Mouse (Mus musculus) embryonic facial prominence, embryonic 15.5 days (tissue): ENCODE measurements at regions not wholly inside any gene's neighbourhood (a gene's known extent, or its start where the extent isn't known, plus 50 kb on each side); places are given as distances from the start of the nearest gene placed in this dataset.
A peak's percentile ranks its signal among the peaks of the same experiment; 100 is the strongest.

Source experiments
- ATAC-seq: fragments of 200-750 bp; cut with Nextera tagmentation; 2 replicates; pipeline ENCODE4 v1.8.0; 2017; ENCODE audit warnings: low read depth, moderate TSS enrichment; ENCODE audit not compliant: insufficient number of reproducible peaks, low FRiP score, low TSS enrichment
- H3K27ac ChIP-seq: fragments of 300-500 bp; sonication (generic); replicated peaks from 2 replicates; pipeline ENCODE4 v1.5.1; 2015; ENCODE audit warnings: mild to moderate bottlenecking, inconsistent platforms
- H3K27me3 ChIP-seq: fragments of 300-500 bp; sonication (generic); 2 replicates; pipeline ENCODE4 v1.6.1; 2015; ENCODE audit warnings: inconsistent platforms
- H3K36me3 ChIP-seq: fragments of 300-500 bp; sonication (generic); 2 replicates; pipeline ENCODE4 v1.6.1; 2015; ENCODE audit warnings: mild to moderate bottlenecking, inconsistent platforms
- H3K4me1 ChIP-seq: fragments of 300-500 bp; sonication (generic); 2 replicates; pipeline ENCODE4 v1.6.1; 2015; ENCODE audit warnings: inconsistent platforms
- H3K4me2 ChIP-seq: fragments of 300-500 bp; sonication (generic); replicated peaks from 2 replicates; pipeline ENCODE4 v1.6.1; 2015; ENCODE audit warnings: mild to moderate bottlenecking, inconsistent platforms
- H3K4me3 ChIP-seq: fragments of 300-500 bp; sonication (generic); replicated peaks from 2 replicates; pipeline ENCODE4 v1.5.1; 2015; ENCODE audit warnings: mild to moderate bottlenecking, inconsistent platforms
- H3K9ac ChIP-seq: fragments of 300-500 bp; sonication (generic); 2 replicates; pipeline ENCODE4 v1.6.1; 2015; ENCODE audit warnings: inconsistent platforms
- H3K9me3 ChIP-seq: fragments of 300-500 bp; sonication (generic); replicated peaks from 2 replicates; pipeline ENCODE4 v1.6.1; 2016; ENCODE audit warnings: inconsistent platforms
- WGBS: fragments of 180-500 bp; shearing (Covaris S2); methylation state at CpG from one replicate; pipeline ENCODE4 v1.1.7; 2015; 5-methylcytosine and 5-hydroxymethylcytosine counted together

DNA sequence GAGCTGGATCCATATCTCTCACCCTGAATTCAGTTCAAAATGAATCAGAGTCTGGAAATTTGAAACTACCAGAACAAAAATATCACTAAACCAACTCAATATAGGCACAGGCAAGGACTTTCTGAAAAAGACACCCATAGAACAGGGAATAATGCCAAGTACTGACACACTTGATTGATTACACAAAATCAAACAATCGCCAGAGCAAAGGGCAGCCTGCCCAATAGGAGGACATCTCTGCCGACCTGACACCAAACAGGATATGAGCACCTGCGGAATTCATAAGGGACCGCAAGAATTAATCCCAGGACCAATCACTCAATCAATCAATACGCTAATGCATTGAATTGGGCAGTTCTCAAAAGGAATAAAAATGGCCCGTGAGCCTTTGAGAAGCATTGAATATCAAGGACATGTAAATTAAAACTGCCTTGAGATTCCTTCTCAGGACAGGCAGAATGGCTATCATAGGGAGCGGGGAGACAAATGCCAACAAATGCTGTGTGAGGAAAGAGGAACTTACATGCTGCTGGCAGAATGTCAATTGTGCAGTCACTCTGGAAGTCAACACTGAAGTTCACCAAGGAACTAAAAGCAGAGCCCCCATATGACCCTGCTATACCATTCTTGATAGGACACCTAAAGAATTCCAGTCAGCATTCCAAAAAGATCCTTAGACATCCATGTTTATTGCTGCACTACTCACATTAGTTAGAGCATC, 102.2 kb downstream of the Erv3 start:
- no peak overlapping the region for H3K27ac ChIP-seq
- no peaks in the 10 kb centered on the region for H3K4me1 ChIP-seq
- H3K36me3 ChIP-seq: no peaks in the 10 kb centered on the region
- H3K9ac ChIP-seq: no peak overlapping the region
- no peaks in the 10 kb centered on the region for H3K27me3 ChIP-seq
- no peak overlapping the region for H3K4me3 ChIP-seq
- ATAC-seq: no peak
- no peaks in the 10 kb centered on the region for H3K9me3 ChIP-seq
- WGBS: 81% methylated on average over 7 of the region's 7 CpGs
- H3K4me2 ChIP-seq: no peak overlapping the region

DNA sequence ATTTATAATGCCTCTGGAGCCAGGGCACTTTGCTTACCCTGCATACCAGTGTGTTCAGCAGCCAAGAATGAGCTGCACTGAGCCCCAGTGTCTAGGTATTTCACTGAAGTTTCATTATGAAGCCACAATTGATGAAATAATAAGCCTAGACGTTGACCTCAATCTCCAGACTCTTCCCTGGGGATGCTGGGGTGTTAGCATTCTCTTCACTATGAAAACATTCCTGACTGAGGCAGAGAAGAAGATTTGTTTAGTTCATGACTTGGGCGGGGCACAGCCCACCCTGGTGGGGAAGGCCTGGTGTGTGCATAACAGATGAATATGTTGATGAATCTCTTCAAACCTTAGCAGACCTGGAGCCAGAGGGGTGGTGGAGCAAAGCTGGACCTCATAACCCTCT, 104.4 kb downstream of the Erv3 start:
- no peaks in the 10 kb centered on the region for H3K36me3 ChIP-seq
- 50% methylated on average over 2 of the region's 2 CpGs for WGBS
- no peaks in the 10 kb centered on the region for H3K9me3 ChIP-seq
- H3K4me3 ChIP-seq: no peak overlapping the region
- no peak overlapping the region for H3K27ac ChIP-seq
- H3K4me2 ChIP-seq: no peak overlapping the region
- H3K9ac ChIP-seq: no peak overlapping the region
- H3K4me1 ChIP-seq: no peaks in the 10 kb centered on the region
- no peak for ATAC-seq
- no peaks in the 10 kb centered on the region for H3K27me3 ChIP-seq

DNA sequence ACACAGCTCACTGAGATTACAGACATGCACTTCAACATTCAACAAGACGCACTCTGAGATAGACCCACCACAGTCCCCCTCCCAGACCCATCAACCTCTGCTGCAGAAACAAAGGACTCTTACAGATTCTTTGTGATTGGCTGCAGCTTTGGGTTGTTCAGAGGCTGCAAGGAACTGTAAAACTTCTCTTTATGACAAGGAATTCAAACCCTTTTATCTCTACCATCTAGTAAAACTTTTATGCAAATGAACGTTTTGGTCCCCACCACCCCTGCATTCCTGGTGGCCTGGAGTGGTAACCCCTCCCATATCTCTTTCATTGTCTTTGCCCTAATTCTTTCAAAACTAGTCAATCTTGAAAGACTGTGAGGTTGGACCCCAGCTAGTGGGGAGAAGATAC, 106.1 kb downstream of the Erv3 start:
- Histone ChIP-seq H3K36me3 (no peaks in the 10 kb centered on the region), H3K4me2 (no peak overlapping the region), H3K4me3 (no peak overlapping the region), H3K9ac (no peak overlapping the region), H3K27me3 (no peaks in the 10 kb centered on the region), H3K27ac (no peak overlapping the region), H3K4me1 (0 out of 2 replicates have a peak, but pooled peaks cover 5% of the 10 kb centered on the region), H3K9me3 (no peaks in the 10 kb centered on the region)
- WGBS: 61% methylated on average over 2 of the region's 2 CpGs
- no peak for ATAC-seq

DNA sequence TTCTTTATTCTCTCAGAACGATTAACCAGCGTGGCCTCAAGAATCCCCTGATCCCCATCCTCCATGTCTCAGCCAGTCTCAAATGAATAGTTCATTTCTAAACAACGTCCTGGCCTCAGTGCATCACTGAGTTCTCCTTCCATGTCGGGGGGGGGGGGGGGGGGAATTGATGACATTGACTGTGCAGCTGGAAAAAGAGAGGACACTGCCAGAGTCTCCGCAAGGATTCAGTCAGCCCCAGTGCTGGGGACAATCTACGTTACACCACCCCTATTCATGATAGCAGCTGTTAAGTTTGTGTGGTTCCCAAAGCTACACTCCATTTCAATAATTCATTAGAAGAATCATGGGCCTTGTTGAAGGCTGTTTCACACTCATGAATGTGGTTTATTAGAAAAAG, 108.9 kb downstream of the Erv3 start:
- H3K4me3 ChIP-seq: no peak overlapping the region
- no peaks in the 10 kb centered on the region for H3K36me3 ChIP-seq
- H3K27me3 ChIP-seq: no peaks in the 10 kb centered on the region
- 0 out of 2 replicates have a peak, but pooled peaks cover 5% of the 10 kb centered on the region for H3K4me1 ChIP-seq
- H3K9me3 ChIP-seq: no peaks in the 10 kb centered on the region
- H3K4me2 ChIP-seq: no peak overlapping the region
- 77% methylated on average over 6 of the region's 6 CpGs for WGBS
- no peak overlapping the region for H3K9ac ChIP-seq
- no peak overlapping the region for H3K27ac ChIP-seq
- no peak for ATAC-seq

DNA sequence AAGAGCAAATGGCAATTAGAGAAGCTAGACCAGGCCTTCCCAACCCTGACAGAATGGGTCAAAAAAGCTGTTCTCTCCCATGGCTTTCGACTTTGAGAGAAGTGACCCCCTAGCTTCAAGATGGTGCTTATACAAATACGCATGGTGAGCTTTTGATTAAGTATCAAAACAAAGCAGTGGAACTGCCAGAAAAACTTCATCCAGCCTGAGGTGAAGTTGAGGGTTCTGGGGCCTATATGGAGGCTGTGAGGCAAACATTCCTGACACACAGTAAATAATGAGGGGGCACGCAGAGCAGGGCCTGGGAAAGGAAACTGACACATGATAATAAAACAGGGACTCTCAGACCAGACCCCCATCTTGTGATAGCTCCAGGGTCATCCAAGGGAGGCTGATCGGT, 109.3 kb downstream of the Erv3 start:
- no peaks in the 10 kb centered on the region for H3K9me3 ChIP-seq
- H3K4me2 ChIP-seq: no peak overlapping the region
- H3K27me3 ChIP-seq: no peaks in the 10 kb centered on the region
- no peak overlapping the region for H3K4me3 ChIP-seq
- no peaks in the 10 kb centered on the region for H3K36me3 ChIP-seq
- no peak overlapping the region for H3K27ac ChIP-seq
- no peak for ATAC-seq
- 70% methylated on average over 4 of the region's 4 CpGs for WGBS
- H3K4me1 ChIP-seq: 0 out of 2 replicates have a peak, but pooled peaks cover 5% of the 10 kb centered on the region
- H3K9ac ChIP-seq: no peak overlapping the region

DNA sequence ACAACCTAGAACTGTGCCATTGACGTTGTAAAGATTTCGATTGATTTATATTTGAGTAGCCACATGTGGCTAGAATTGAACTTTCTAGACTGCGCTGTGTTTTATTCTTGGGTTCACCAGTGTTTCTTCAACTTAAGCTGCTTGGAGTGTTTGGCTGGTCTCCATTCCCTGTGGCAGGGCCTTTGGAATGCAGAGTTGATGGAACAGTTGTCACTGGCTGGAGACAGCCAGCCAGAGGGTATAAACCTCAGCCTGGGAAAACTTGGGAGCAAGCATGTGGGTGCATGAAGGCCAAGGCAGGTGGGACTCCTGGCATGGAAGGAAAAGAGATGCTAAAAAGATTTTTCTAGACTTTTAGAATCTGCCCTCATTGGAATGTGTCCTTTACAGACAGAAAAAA, 109.8 kb downstream of the Erv3 start:
- no peak overlapping the region; the same call in 1 of the 2 replicates for H3K27ac ChIP-seq
- 73% methylated on average over 3 of the region's 3 CpGs for WGBS
- 0 out of 2 replicates have a peak, but pooled peaks have one; percentile 19 for ATAC-seq

DNA sequence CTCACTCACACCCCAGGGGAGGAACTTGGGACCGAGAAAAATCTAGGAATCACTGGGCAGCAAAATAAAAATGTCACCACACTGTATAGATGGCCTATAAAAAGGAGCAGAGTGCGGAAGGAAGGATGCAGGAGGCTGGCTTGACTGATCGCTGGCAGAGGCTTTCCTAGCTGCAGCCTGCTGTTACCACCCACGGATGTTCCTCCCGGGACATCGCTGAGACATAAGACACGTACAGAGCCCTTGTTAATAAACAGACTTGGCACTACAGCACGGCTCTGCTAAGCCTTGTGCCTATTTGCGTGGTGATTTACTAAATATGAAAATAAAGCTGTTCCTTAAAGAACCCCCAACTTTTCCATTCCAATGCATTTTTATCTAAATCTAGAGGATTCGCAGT, 110.8 kb downstream of the Erv3 start:
- 40% methylated on average over 10 of the region's 10 CpGs for WGBS
- Histone ChIP-seq H3K4me3 (no peak overlapping the region), H3K27ac (peak overlapping the region; percentile 51; the same call in 1 of the 2 replicates)

More for the DNA sequence above, 109.8 kb downstream of the Erv3 start:
- H3K9me3 ChIP-seq: no peaks in the 10 kb centered on the region
- no peaks in the 10 kb centered on the region for H3K36me3 ChIP-seq
- no peaks in the 10 kb centered on the region for H3K27me3 ChIP-seq
- no peak overlapping the region for H3K4me2 ChIP-seq
- H3K4me1 ChIP-seq: 0 out of 2 replicates have a peak, but pooled peaks cover 5% of the 10 kb centered on the region
- no peak overlapping the region for H3K9ac ChIP-seq
- no peak overlapping the region for H3K4me3 ChIP-seq

DNA sequence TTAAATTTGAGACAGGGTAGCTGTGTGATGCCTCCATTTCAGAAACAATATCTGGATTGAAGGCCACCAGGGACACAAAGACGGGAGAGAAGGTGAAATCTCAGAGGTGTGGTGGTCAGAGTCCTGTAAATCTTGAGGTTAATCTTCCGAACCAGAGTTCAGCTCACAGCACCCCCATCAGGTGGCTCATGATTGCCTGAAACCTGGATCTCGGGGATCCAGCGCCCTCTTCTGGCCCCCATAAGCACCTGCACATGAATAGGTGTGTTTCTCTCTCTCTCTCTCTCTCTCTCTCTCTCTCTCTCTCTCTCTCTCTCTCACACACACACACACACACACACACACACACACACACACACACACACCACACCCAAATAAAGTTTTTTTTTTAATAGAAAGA, 111.8 kb downstream of the Erv3 start:
- no peak overlapping the region for H3K4me3 ChIP-seq
- 69% methylated on average over 4 of the region's 4 CpGs for WGBS
- no peak overlapping the region for H3K27ac ChIP-seq
- 0 out of 2 replicates have a peak, but pooled peaks cover 5% of the 10 kb centered on the region for H3K4me1 ChIP-seq
- H3K36me3 ChIP-seq: no peaks in the 10 kb centered on the region
- no peak for ATAC-seq
- H3K9ac ChIP-seq: no peak overlapping the region
- H3K4me2 ChIP-seq: no peak overlapping the region
- H3K9me3 ChIP-seq: no peaks in the 10 kb centered on the region
- no peaks in the 10 kb centered on the region for H3K27me3 ChIP-seq

More for the DNA sequence above, 110.8 kb downstream of the Erv3 start:
- Histone ChIP-seq H3K9ac (no peak overlapping the region), H3K9me3 (no peaks in the 10 kb centered on the region), H3K4me1 (0 out of 2 replicates have a peak, but pooled peaks cover 5% of the 10 kb centered on the region), H3K27me3 (no peaks in the 10 kb centered on the region), H3K36me3 (no peaks in the 10 kb centered on the region), H3K4me2 (no peak overlapping the region)
- ATAC-seq: no peak

DNA sequence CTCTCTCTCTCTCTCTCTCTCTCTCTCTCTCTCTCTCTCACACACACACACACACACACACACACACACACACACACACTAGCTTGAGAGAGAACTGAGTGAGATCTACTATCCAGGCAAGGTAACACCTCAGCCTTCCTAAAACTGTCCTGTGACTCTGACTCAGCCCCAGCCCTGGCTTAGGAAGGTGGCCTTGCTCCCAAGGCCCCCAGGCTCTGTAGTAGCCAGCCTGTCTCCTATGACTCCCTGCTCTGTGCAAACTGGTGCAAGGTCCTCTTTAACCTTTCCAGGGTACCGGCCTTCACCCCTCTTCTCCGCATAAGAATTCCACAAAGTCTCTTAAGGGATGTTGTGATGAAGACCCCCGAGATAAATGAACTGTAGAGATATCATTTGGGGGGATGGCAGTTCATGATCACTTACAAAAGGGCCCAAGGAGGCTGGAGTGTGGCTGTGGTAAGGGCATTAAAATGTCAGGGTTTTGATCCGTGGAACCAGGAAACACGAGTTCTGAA, 114.1 kb downstream of the Erv3 start:
- Histone ChIP-seq H3K4me3 (no peak overlapping the region), H3K9ac (no peak overlapping the region), H3K36me3 (no peaks in the 10 kb centered on the region), H3K27me3 (no peaks in the 10 kb centered on the region), H3K27ac (no peak overlapping the region), H3K9me3 (no peaks in the 10 kb centered on the region), H3K4me1 (0 out of 2 replicates have a peak, but pooled peaks cover 5% of the 10 kb centered on the region), H3K4me2 (no peak overlapping the region)
- ATAC-seq: no peak
- 84% methylated on average over 5 of the region's 5 CpGs for WGBS

DNA sequence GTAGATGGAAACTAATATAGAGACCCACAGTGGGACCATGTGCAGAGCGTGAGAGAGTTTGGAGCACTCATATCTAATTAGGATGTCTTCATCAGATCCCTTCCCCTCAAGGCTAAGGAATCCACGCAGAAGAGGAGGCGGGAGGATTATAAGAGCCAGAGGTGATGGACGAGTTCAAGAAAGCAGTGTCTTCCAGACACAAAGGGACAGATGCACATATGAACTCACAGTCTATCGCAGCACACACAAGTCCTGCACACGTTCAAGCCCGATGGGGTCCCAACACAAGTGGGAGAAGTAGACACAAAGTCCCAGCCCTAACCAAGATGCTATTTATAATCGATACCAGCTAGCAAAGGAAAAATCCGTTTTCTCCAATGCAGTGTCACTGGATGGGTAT, 114.6 kb downstream of the Erv3 start:
- H3K4me2 ChIP-seq: no peak overlapping the region
- H3K27me3 ChIP-seq: no peaks in the 10 kb centered on the region
- no peak overlapping the region for H3K9ac ChIP-seq
- no peak overlapping the region for H3K4me3 ChIP-seq
- 67% methylated on average over 9 of the region's 9 CpGs for WGBS
- no peaks in the 10 kb centered on the region for H3K36me3 ChIP-seq
- ATAC-seq: no peak
- no peak overlapping the region for H3K27ac ChIP-seq
- H3K9me3 ChIP-seq: no peaks in the 10 kb centered on the region
- H3K4me1 ChIP-seq: 0 out of 2 replicates have a peak, but pooled peaks cover 4% of the 10 kb centered on the region

DNA sequence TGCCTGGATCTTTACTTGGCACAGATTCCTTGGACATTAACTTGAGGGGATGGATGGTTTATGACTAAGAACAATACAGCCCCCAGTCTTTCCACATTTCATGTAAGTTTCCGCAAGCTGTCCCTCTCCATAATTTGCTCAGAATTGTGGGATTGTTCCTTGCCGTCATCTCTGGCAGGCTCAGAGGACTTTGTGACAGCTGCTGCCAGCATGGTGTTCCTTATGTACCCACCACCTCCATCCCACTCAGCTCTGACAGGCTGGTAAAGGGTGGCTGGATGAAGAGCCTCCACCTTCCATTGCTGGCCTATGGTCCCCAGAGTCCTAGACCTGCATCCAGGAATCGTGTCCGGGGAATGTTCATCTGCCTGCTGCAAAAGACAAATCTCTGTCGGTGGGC, 119.1 kb downstream of the Erv3 start:
- 78% methylated on average over 5 of the region's 5 CpGs for WGBS
- no peak for ATAC-seq
- no peaks in the 10 kb centered on the region for H3K36me3 ChIP-seq

DNA sequence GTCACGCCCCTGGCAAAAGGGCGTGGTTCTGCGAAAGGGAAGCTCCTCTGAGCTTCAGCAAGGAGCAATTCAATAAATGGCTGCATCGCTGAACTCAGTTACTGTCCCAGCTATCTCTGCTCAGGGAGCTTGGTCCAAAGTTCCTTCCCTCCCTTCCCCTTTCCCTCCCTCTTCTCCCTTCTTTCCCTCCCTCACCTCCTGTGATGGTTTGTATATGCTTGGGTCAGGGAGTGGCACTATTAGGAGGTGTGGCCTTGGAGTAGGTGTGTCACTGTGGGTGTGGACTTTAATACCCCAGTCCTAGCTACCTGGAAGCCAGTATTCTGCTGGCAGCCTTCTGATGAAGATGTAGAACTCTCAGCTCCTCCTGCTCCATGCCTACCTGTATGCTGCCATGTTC, 120.5 kb downstream of the Erv3 start:
- WGBS: 79% methylated on average over 4 of the region's 4 CpGs
- Histone ChIP-seq H3K4me3 (no peak overlapping the region), H3K4me2 (no peak overlapping the region), H3K9ac (no peak overlapping the region), H3K36me3 (no peaks in the 10 kb centered on the region), H3K9me3 (no peaks in the 10 kb centered on the region), H3K27me3 (no peaks in the 10 kb centered on the region), H3K4me1 (no peaks in the 10 kb centered on the region), H3K27ac (no peak overlapping the region)
- no peak for ATAC-seq

More for the DNA sequence above, 119.1 kb downstream of the Erv3 start:
- Histone ChIP-seq H3K27ac (no peak overlapping the region), H3K27me3 (no peaks in the 10 kb centered on the region), H3K4me2 (no peak overlapping the region), H3K4me1 (no peaks in the 10 kb centered on the region), H3K9ac (no peak overlapping the region), H3K9me3 (no peaks in the 10 kb centered on the region), H3K4me3 (no peak overlapping the region)
